Mouse (Mus musculus) frontal cortex, postnatal 36 days (tissue): ENCODE data around the gene Spns3.

ENCODE experiments used
- DNase-seq, 2 experiments: peaks; one replicate each; pipeline ENCODE4 v3.0.0; 2022; ENCODE audit warnings: low spot score in 2 of 2

The Spns3 gene

DNA sequence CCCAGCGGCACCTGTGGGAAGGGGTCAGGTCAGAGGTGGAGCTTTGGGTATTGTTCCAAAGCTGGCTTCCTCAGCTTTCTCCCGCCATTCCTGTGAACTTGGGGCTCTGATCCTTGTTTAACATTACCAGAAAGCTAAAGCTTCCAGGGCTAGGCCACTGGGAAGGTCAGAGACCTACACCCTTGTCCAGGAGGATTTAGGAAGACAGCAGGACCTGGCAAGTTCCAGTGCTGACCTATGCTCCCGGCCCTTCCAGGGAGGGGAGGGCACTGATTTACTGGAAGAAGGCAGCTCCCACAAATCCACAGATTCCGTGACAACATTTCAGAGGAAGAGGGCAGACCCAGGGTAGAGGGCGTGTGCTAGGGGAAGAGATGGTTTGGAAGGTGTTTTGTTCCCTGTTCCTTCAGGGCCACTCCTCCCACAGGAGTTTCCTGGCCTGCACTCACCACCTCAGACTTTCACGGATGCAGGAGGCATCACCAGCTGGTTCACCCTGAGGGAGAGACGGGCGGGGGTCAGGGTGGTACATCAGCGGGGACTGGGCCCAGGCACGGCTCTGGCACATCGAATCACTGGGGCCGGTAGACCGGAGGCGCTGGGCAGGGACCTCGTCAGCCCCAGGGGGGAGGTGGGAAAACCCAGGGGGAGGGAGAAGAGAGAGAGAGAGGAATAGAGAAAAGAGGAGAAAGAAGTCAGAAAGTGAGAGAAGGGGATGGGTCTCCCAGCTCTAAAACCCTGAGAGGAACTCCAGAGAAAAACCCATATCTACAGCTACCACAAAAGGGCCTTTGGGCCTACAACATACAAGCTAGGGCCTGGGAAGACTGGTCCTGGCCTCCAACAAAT lies 97.0 kb downstream of the Spns3 start:
- no peak for DNase-seq

- DNase-seq, result no peak
Observed at GRCm38 (mm10) chr11:72452140-72452665, 98.1 kb downstream of the Spns3 start.

DNA sequence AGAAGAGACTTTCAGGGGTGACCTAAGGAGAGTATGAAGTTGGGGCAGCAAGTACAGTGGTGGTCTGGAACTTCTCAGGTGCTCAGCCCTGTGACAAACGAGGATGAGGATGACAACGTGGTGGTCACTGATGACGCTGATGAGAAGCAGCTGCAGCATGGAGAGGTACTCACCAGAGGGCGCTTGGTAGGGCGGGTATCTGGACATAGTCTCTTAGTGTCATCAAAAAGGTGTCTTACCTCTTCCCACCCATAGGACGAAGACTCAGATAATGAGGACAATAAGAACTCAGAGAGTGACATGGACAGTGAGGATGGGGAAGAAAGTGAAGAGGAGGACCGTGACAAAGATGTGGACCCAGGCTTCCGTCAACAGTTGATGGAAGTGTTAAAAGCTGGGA lies 102.8 kb downstream of the Spns3 start:
- DNase-seq, result no peak

- peak; percentile 45 to 47 for DNase-seq
Observed at GRCm38 (mm10) chr11:72446311-72447105, 103.8 kb downstream of the Spns3 start.
